Mouse (Mus musculus) kidney, adult 2 months (tissue): ENCODE measurements around the gene Akr1b3.

Experiments used
- CTCF ChIP-seq: fragments of 200-500 bp; conservative IDR thresholded peaks from 2 replicates; pipeline ENCODE4 v1.5.1; 2011; ENCODE audit warnings: low read depth, mild to moderate bottlenecking, control low read depth, low read length, moderate library complexity, mixed read lengths; ENCODE audit not compliant: insufficient read depth, insufficient read length
- POLR2A ChIP-seq: fragments of 200-500 bp; IDR thresholded peaks from one replicate; pipeline ENCODE4 v1.6.1; 2011; ENCODE audit warnings: low read depth, low read length, control low read depth

DNA sequence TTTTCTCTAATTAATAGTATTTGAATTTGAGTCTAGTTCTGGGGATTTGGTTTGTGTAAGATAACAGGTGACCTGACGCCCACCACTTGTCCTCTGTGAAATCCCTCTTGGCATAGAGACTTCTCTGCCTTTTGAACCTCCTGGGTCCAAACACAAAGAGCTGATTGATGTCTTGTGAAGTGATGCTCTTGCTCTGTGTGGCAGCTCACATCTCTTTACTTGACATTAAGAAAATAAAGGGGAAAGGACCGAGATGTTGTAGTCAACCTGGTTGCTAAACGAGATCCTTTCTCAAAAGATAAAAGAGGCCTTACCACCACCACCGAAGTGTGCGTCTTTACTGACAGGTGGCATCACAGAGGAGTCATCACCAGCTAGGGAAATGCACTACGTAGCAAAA lies 1.4 kb upstream of the Akr1b3 start:
- no peak for TF ChIP-seq POLR2A
- TF ChIP-seq CTCF = no peak
